Mouse (Mus musculus): ENCODE measurements around the gene Gm10662.
"Not testable (repeated sequence)": the region's sequence is repeated elsewhere in the genome, so short reads cannot be mapped to it uniquely, and the experiment has no call there.

Gm10662 gene

GRCm38 (mm10) chr7:23144380-23144779 lies at the start of gene Gm10662:
Gm10662 (minus strand) TSS chr7:23144480.
- DNase-seq = not testable (repeated sequence)

- DNase-seq = not testable (repeated sequence)
Measured at GRCm38 (mm10) chr7:23163505-23163904, 19.2 kb upstream of the Gm10662 start.

Data from right cerebral cortex, postnatal 14 days (tissue).